Mouse (Mus musculus) macrophage (primary cell): ENCODE data around the gene Trim27. TPM values are rescaled to one million over a fixed set of nuclear protein-coding genes. Genes with fewer than 3 reads are reported as not detected.

Experiments used
- H3K27ac ChIP-seq: fragments of 350-480 bp; formaldehyde crosslinking; 2 replicates; pipeline ENCODE4 v1.9.0; 2021
- H3K36me3 ChIP-seq: fragments of 350-480 bp; formaldehyde crosslinking; 2 replicates; pipeline ENCODE4 v1.9.0; 2021; ENCODE audit errors: inconsistent target
- H3K4me3 ChIP-seq: fragments of 350-480 bp; formaldehyde crosslinking; 2 replicates; pipeline ENCODE4 v1.9.0; 2021; ENCODE audit errors: inconsistent target
- H3K79me2 ChIP-seq: fragments of 350-480 bp; formaldehyde crosslinking; 2 replicates; pipeline ENCODE4 v1.9.0; 2021; ENCODE audit errors: inconsistent target
- WGBS: methylation state at CpG from one replicate; pipeline ENCODE4 v1.1.7; 2026; ENCODE audit warnings: inconsistent platforms; ENCODE audit not compliant: missing documents; 5-methylcytosine and 5-hydroxymethylcytosine counted together
- polyA plus RNA-seq: library from polyadenylated mRNA; stranded (reverse); fragments of 250-400 nt; gene quantifications from 3 replicates; pipeline ENCODE4 v1.2.4, GENCODE M21; 2018; ENCODE audit warnings: inconsistent platforms

The Trim27 gene
- polyA plus RNA-seq, 1 experiment from 2014 or later: 29.7 TPM

DNA sequence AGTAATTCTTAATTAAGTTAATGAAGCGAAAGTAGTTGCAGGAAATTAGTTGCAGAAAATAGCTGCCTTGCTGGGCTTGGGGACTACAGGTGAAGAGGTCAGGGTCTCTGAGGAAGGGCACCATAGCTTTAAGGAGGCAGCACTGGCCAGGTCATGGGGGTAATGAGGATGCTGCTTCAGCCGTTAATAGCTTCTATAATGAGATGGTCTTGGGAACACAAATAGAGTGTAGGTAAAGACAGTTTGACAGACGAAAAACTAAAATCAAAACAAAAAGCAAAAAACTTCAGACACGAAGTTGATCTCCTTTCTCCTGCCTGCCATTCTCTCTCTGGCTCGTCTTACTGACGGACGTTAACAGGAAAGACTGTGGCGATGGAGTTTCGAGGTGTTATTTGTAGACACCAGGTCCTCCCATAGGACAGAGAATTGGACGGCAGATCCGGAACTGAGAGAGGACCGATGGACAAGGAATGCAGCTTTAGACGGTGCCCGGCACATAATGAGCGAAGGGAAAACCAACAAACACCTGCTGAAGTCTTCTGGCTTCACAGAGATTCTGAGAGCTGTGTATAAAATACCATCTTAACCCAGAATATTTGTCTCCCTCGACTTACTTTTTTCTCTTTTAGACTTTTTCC lies 10.8 kb upstream of the Trim27 start:
- no peaks in the 10 kb centered on the region for H3K79me2 ChIP-seq
- H3K4me3 ChIP-seq: peak overlapping the region; percentile 63
- no peak overlapping the region for H3K27ac ChIP-seq
- no peaks in the 10 kb centered on the region for H3K36me3 ChIP-seq
- 0% methylated on average over 16 of the region's 16 CpGs for WGBS

DNA sequence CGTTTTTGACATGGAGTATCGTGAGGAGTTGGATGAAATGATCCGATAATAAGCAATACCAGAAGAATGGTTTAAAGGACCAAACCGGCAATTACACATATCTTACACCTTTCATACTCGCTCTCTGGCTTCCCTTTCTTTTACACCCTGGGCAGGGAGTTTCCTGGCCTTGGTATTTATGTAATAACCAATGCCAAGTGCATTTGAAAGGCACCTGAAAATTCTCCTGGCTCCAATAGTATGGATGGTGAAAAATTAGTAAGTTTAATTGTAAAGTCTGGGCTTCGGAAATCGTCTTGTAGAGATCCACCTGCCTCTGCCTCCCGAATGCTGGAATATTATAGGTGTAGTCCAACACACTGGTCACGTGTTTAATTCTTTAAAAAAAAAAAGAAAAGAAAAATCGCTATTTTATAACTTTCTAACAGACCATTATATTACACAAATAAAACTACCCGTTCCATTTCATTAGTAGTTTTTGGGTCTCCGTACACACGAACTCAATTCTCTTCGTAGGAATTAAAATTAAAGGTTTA lies 10.1 kb upstream of the Trim27 start:
- H3K79me2 ChIP-seq: no peaks in the 10 kb centered on the region
- H3K36me3 ChIP-seq: no peaks in the 10 kb centered on the region
- no peak overlapping the region for H3K27ac ChIP-seq
- WGBS: 2% methylated on average over 14 of the region's 14 CpGs
- H3K4me3 ChIP-seq: peak overlapping the region; percentile 63

DNA sequence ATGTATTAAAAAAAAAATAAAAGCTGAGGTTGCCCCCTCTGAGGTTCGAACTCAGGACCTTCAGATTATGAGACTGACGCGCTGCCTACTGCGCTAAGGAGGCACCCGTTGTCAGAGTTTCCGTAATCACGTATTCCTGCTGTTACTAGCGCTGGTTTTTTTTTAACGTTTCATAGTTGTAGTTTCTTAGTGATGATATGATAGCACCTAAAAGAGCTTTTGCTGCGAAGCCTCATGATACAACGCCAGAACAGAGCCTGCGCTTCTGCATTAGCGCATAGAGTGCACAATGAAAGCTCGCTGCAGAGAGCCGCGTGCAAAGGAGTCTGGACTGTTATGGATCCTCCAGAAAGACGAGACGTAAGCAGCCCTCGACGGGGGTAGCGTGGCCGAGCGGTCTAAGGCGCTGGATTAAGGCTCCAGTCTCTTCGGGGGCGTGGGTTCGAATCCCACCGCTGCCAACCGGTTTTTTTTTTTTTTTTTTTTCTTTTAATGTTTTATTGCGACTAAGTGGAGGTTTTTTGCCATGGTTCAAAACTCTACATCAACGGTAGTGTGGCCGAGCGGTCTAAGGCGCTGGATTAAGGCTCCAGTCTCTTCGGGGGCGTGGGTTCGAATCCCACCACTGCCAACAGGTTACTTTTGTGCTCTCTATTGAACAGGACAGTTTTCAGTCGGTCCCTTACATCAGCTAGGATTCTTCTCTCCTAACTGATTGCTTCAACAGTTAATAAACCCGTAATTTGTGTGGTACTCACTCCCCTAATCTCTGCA lies 9.4 kb upstream of the Trim27 start:
- Histone ChIP-seq H3K27ac (no peak overlapping the region), H3K36me3 (no peaks in the 10 kb centered on the region), H3K79me2 (no peaks in the 10 kb centered on the region), H3K4me3 (peak overlapping the region; percentile 63)
- WGBS: 2% methylated on average over 39 of the region's 39 CpGs

DNA sequence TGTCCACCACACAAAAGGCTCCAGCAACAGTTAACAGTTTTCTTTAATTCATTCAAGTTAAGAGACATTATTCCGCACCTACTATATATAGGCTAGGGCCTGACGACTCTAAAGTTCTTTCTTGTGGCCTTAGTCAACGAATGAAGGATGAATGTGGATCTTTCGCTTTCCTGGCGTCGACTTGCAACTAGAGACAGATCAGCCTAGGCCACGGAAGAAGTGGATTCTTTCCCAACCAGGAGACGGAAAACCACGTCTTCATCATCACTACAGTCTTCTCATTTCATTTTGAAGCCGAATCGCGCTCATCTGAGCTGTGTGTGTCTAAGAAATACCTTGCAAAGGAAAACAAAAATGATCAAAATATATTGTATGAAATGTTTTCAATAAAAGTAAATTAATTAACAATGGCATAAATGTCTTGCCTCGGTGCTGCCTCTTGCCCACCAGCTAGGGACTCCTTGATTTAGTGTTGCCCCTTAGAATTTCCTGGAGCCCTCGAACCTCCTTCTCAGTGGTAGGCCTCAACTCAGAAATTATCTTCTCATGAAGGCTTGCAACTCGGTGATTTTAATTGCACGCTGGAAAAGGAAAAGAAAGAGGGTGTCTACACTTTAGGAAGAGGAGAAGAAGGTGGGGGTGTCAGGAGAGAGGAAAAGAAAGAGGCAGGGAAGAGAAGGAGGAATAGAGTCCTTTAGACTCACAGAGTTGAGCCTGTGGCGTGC lies 8.7 kb upstream of the Trim27 start:
- Histone ChIP-seq H3K27ac (no peak overlapping the region), H3K4me3 (peak overlapping the region; percentile 63; the same call in 1 of the 2 replicates), H3K36me3 (no peaks in the 10 kb centered on the region), H3K79me2 (no peaks in the 10 kb centered on the region)
- WGBS: 90% methylated on average over 17 of the region's 17 CpGs

DNA sequence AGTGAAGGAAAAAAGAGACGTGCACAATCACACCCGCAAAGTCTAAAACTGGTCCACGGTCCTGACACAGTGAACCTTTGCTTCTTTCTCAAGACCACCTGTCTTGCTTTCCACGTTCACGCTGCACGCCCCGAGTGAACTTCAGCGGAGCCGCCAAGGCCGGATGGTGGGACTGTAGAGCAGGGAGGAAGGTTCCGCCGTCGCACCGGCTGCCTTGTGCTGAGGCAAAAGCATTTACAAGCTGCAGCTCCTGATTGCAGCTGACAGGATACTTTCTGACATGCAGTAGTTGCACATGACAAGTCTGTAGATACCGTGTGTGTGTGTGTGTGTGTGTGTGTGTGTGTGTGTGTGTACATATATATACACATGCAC lies 8.1 kb upstream of the Trim27 start:
- Histone ChIP-seq H3K27ac (no peak overlapping the region), H3K4me3 (no peak overlapping the region), H3K36me3 (no peaks in the 10 kb centered on the region), H3K79me2 (no peaks in the 10 kb centered on the region)
- 48% methylated on average over 14 of the region's 15 CpGs for WGBS

DNA sequence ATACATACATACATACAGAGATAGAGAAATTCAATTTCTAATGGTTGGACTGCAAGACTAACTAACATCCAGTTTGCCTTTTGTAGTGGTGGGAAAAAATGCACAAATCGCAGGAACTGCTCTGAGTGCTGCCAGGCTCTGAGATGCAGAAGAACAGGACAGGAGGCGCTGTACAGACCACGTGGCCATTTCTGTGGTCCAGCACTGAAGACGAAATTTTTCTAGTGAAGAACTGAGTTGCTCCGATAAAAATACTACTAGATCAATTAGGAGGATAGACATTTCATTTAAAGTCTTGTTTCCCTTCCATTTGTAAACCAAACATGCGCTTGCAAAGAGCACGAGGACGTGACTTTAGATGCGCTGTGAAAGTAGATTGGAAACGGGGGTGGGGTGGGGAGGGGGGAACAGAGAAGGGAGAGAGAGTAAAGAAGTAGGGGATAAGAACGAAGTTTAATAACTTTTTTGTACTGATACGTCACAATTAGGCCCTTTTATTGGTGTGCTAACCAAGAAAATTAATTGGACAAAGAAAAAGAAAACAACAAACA lies 7.6 kb upstream of the Trim27 start:
- H3K27ac ChIP-seq: no peak overlapping the region
- no peaks in the 10 kb centered on the region for H3K36me3 ChIP-seq
- peak overlapping the region; percentile 36 for H3K4me3 ChIP-seq
- under 1% methylated on average over 12 of the region's 12 CpGs for WGBS
- H3K79me2 ChIP-seq: no peaks in the 10 kb centered on the region

DNA sequence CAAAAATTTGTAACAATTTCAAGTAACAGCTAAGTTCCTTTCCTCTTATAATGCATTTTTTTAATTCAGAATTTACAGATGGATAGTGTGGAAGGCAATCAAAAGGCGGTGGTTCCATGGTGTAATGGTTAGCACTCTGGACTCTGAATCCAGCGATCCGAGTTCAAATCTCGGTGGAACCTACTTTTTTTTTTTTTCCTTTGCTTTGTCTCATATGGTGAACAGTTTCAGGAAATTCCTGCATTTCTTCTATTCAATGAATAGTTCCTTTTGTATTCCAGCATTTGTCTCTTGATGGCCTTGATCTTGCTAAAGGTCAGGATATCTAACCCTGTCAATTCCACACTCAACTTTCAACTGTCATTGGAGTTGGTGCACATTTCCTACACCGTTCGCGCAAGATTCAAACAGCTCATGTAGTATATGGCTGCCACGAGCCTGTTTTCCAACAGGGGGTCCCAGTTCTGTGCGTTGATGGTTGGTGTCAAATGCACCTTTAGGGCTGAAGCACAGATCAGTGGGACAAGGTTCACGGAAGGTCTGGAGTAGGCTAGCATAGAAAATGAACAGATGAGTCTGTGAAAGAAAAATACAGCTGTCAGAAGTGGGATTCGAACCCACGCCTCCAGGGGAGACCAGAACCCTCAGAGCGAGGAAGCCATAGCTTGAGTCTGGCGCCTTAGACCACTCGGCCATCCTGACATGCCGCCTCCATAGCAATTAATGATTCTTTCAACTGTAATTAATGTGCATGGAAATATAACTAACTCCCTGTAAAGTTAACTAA lies 6.8 kb upstream of the Trim27 start:
- H3K36me3 ChIP-seq: no peaks in the 10 kb centered on the region
- WGBS: 2% methylated on average over 16 of the region's 16 CpGs
- H3K79me2 ChIP-seq: no peaks in the 10 kb centered on the region
- H3K4me3 ChIP-seq: peak overlapping the region; percentile 36
- H3K27ac ChIP-seq: no peak overlapping the region

DNA sequence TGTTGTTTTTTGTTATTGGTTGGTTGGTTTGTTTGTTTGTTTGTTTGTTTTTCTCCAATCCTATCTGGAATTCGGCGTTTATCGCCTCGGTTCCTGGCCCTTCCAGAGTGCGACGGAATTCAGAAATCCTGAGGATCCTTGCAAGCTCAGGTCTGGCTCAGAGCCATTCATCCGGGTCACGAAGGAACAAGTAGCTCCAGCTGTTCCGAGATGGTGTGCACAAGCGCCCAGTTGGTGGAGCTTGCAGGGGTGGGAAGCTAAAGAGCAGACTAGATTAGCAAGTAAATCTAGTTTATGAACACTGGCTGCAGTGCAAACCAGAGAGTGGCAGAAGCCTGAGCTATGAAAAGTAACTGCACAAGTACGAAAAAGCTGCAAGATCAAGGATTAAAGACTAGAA lies 6.2 kb upstream of the Trim27 start:
- Histone ChIP-seq H3K79me2 (no peaks in the 10 kb centered on the region), H3K27ac (no peak overlapping the region), H3K4me3 (peak overlapping the region; percentile 36), H3K36me3 (no peaks in the 10 kb centered on the region)
- 5% methylated on average over 11 of the region's 11 CpGs for WGBS

DNA sequence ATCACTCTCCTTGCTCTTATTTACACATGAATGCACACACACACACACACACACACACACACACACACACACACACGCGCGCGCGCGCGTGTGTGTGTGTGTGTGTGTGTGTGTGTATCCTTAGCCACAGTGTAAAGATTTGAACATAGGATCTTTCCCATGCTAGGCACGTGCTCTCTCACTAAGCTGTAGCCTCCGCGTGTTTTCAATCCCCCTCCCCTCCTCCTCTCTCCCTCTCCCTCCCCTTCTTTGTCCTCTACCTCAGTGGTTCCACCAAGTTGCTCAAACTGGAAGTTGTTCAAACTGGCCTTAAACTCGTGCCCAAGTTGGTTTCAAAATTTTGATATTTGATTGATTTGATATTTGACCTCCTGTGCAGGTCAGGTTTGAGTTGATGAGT lies 2.5 kb upstream of the Trim27 start:
- no peak overlapping the region for H3K4me3 ChIP-seq
- peaks cover 9% of the 10 kb centered on the region for H3K79me2 ChIP-seq
- WGBS: 67% methylated on average over 4 of the region's 11 CpGs
- no peak overlapping the region for H3K27ac ChIP-seq
- no peaks in the 10 kb centered on the region for H3K36me3 ChIP-seq

DNA sequence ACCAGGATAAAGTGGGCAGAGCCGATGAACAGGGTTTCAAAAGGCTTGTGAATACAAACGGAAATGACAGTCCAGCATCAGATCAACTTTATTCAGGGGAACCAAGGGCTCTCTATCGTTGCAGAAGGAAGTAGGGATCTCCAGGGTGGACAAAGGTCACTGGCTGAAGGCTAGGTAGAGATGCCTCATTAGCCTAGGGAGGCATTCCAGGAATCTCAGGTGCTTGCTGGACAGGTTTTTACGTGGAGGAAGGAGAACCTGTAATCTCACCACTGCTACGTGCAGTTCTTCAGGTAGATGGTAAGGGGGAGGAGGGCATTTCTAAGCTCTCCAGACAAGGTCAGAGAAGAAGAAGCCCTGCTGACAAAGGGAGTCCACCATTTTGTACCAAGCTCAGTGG lies 1.6 kb upstream of the Trim27 start:
- peaks cover 18% of the 10 kb centered on the region for H3K79me2 ChIP-seq
- WGBS: 93% methylated on average over 5 of the region's 5 CpGs
- peaks cover 7% of the 10 kb centered on the region; the same call in 1 of the 2 replicates for H3K36me3 ChIP-seq
- H3K4me3 ChIP-seq: no peak overlapping the region
- H3K27ac ChIP-seq: no peak overlapping the region

DNA sequence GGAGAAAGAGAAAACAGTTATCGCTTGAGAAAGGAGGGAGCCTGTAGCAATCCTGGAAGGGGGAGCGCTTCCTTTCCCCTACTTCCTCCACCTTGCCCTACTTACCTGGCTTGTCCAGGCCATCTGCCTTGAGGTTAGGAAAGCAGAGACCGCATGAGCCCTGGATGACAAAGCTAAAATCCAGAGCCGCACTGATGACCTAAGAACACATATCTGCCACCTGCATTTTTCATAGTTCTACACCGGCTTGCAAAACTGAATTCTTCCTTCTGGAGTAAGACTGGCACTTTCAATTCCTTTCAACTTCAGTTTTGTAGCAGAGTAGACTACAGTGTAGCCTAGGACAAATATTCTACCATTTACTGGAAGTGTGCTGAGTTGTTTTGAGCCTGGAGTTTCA lies 881 bp upstream of the Trim27 start:
- peaks cover 14% of the 10 kb centered on the region; the same call in 1 of the 2 replicates for H3K36me3 ChIP-seq
- H3K79me2 ChIP-seq: peaks cover 25% of the 10 kb centered on the region
- WGBS: 55% methylated on average over 3 of the region's 5 CpGs
- no peak overlapping the region for H3K4me3 ChIP-seq
- H3K27ac ChIP-seq: no peak overlapping the region

DNA sequence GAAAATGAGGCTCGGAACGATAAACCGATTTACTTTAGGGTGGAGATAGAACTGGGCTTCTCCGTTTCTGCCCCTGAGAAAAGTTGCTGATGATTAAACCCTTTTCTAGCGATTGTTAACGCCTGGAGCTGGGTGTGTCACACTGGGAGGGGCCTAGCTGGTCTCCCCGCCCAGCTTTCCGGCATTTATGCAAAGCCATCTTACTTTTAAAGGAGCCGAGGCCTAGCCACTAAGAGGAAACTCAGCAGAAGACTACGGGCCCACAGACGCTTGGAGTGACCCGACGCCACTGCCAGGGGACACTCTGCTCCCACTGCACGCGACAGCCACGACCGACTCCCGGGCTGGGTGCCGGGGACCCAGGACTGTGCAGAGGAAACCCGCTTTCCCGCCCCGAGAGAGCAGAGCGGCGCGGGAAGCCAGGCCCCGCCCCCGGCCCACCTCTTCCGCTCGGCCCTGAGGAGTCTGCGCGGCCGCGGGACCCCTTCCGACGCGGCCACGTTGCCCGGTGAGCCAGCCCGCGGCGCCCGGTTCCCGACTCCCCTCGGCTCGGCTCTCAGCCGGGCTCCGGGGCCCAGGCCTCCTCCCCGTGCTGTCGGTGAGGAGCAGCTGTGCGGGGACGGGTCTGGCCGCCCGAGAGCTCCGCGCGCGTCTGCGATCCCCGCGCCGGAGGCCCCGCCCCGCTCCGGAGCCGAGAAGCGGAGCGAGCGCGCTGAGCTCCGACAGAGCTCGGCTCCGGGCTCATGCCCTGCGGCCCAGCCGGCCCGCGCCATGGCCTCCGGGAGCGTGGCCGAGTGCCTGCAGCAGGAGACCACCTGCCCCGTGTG lies 692 bp downstream of the Trim27 start:
- Histone ChIP-seq H3K4me3 (peak overlapping the region; percentile 63), H3K27ac (peak overlapping the region; percentile 72), H3K36me3 (peaks cover 29% of the 10 kb centered on the region), H3K79me2 (peaks cover 41% of the 10 kb centered on the region)
- WGBS: under 1% methylated on average over 75 of the region's 80 CpGs
